Mouse (Mus musculus): ENCODE results near the gene Bcorl1. TPM values are rescaled to one million over a fixed set of nuclear protein-coding genes. Genes with fewer than 3 reads are reported as not detected.

The Bcorl1 gene
- polyA plus RNA-seq, 1 experiment, result 7.7 TPM

DNA sequence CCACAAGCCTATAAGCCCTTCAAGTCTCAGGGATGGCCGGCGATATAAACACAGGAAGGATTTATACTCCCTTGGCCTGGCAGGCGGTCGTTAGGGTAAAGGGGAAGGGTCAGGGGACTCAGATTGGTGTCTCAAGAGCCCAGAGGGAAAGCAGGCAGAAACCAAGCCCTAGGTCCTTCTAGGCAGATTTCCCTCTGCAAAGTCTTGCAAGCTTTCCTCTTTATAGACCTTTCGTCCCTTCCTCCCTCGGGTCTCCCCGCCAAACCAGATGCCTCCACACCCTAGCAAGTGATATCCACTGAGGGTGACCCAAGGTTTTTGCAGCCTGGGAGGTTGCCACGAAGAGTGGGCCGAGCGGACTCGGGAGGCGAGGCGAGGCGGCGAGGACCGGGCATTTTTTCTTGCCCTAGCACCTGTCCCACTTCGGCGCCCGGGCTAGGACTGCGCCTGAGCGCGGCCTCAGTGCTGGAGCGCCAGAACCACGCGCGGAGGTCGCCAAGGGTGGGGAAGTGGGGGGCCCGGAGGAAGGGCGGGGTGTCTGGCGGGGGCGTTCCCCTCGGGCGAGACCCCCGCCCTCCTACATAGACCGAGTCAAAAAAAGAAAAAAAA is 613 bp upstream of the Bcorl1 start:
- H3K4me3 ChIP-seq (replicated peaks; ENCODE audit: insufficient read depth, low read depth, low read length), result peak overlapping the region; percentile 58
- no peak for TF ChIP-seq CTCF (IDR thresholded peaks at IDR 0.05; ENCODE audit: borderline replicate concordance, insufficient read depth, low read depth, low read length)
- TF ChIP-seq POLR2A (IDR thresholded peaks at IDR 0.05; ENCODE audit: borderline replicate concordance, insufficient read depth, low read length), result no peak
- H3K27ac ChIP-seq (ENCODE audit: insufficient read depth, low read length), result no peak overlapping the region
- DNase-seq, result peak; percentile 22 to 26
- H3K4me1 ChIP-seq (ENCODE audit: control insufficient read depth, insufficient read depth, low read length), result peaks cover 2% of the 10 kb centered on the region; the same call in 1 of the 2 replicates
- no peaks in the 10 kb centered on the region for H3K27me3 ChIP-seq (ENCODE audit: control insufficient read depth, insufficient read depth, low read length)
- 14% methylated on average over 31 of the region's 35 CpGs for WGBS

DNA sequence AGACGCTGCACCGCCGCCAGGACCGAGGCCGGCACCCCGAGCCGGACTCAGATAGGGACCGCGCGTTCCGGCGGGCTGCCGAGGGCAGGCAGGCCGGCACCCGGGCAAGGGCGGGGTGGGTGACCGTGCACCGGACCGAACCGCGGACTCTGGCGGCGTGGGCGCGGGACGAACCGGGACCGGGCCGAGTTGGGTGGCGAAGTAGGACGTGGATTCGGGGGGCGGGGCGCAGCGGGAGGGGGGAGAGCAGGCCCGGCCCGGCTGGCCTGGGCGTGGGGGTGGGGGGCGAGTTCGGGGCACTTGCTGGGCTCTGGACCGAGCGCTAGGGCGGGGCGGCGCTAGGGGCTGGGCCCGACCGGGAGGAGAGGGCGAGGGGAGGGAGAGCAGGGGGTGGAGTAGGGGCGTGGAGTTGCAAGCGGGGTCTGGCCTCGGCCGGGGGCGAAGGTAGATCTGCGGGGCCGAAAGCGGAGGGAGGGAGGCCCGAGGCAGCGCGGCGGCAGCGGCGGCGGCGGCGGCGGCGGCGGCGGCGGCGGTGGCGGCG is 533 bp downstream of the Bcorl1 start:
- H3K4me1 ChIP-seq (ENCODE audit: control insufficient read depth, insufficient read depth, low read length), result peaks cover 2% of the 10 kb centered on the region; the same call in 1 of the 2 replicates
- peak overlapping the region; percentile 58 for H3K4me3 ChIP-seq (replicated peaks; ENCODE audit: insufficient read depth, low read depth, low read length)
- peak; percentile 29 to 38 for DNase-seq
- H3K27ac ChIP-seq (ENCODE audit: insufficient read depth, low read length), result no peak overlapping the region
- H3K27me3 ChIP-seq (ENCODE audit: control insufficient read depth, insufficient read depth, low read length), result no peaks in the 10 kb centered on the region
- WGBS, result under 1% methylated on average over 22 of the region's 73 CpGs
- no peak for TF ChIP-seq POLR2A (IDR thresholded peaks at IDR 0.05; ENCODE audit: borderline replicate concordance, insufficient read depth, low read length)
- TF ChIP-seq CTCF (IDR thresholded peaks at IDR 0.05; ENCODE audit: borderline replicate concordance, insufficient read depth, low read depth, low read length), result no peak

DNA sequence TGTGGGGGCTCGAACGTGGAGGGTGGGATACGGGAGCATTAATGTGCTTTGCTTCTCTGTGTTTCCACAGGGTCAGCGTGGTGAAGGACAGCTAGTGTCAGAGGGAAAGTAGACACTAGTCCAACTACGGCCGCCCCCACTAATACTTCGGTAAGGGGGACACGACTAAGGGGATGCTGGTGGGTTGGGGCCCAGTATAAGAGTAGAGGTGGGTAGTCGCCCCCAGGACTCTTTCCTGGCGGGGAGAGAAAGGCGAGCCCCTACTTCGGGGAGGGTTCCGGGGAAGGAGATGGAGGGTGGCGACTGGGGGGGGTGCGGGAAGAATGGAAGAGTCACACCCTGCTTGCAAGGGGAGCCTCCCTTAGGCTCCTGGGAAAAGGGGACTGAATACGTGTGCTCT is 1.6 kb downstream of the Bcorl1 start:
- no peaks in the 10 kb centered on the region for H3K27me3 ChIP-seq (ENCODE audit: control insufficient read depth, insufficient read depth, low read length)
- TF ChIP-seq CTCF (IDR thresholded peaks at IDR 0.05; ENCODE audit: borderline replicate concordance, insufficient read depth, low read depth, low read length) (no peak), POLR2A (IDR thresholded peaks at IDR 0.05; ENCODE audit: borderline replicate concordance, insufficient read depth, low read length) (no peak)
- peak overlapping the region; percentile 66 for H3K4me3 ChIP-seq (replicated peaks; ENCODE audit: insufficient read depth, low read depth, low read length)
- 15% methylated on average over 15 of the region's 16 CpGs for WGBS
- peak; percentile 10 to 16 for DNase-seq
- H3K27ac ChIP-seq (ENCODE audit: insufficient read depth, low read length), result no peak overlapping the region
- peaks cover 2% of the 10 kb centered on the region; the same call in 1 of the 2 replicates for H3K4me1 ChIP-seq (ENCODE audit: control insufficient read depth, insufficient read depth, low read length)

DNA sequence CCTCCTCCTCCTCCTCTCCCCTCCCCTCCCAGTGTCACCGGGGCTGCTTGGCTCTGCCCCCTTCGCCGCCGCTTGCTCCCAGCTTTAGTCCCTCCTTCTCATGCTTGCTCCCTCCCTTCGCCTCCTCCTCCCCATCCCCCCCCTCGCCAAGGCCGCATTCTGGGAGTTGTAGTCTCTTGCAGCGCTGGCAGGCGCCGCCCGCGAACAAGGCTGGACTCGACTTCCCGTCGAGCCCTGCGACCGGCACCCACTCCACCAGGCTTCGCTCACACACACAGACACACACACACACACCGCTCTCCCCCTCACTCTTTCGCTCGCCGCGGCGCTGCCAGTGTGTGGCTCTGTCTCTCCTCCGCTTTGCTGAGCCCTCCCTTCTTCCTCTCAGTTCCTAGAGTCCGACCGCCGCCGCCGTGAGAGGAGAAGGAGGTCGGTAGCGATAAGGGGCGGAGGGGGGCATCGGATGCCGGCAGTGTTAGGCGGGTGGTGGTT is 2.3 kb downstream of the Bcorl1 start:
- peak overlapping the region; percentile 83 for H3K4me3 ChIP-seq (replicated peaks; ENCODE audit: insufficient read depth, low read depth, low read length)
- DNase-seq, result peak; percentile 83 to 93
- peak; percentile 89 for TF ChIP-seq POLR2A (IDR thresholded peaks at IDR 0.05; ENCODE audit: borderline replicate concordance, insufficient read depth, low read length)
- TF ChIP-seq CTCF (IDR thresholded peaks at IDR 0.05; ENCODE audit: borderline replicate concordance, insufficient read depth, low read depth, low read length), result no peak
- H3K27ac ChIP-seq (ENCODE audit: insufficient read depth, low read length), result peak overlapping the region; percentile 60; the same call in 1 of the 2 replicates
- peaks cover 2% of the 10 kb centered on the region; the same call in 1 of the 2 replicates for H3K4me1 ChIP-seq (ENCODE audit: control insufficient read depth, insufficient read depth, low read length)
- H3K27me3 ChIP-seq (ENCODE audit: control insufficient read depth, insufficient read depth, low read length), result no peaks in the 10 kb centered on the region
- 3% methylated on average over 23 of the region's 36 CpGs for WGBS

DNA sequence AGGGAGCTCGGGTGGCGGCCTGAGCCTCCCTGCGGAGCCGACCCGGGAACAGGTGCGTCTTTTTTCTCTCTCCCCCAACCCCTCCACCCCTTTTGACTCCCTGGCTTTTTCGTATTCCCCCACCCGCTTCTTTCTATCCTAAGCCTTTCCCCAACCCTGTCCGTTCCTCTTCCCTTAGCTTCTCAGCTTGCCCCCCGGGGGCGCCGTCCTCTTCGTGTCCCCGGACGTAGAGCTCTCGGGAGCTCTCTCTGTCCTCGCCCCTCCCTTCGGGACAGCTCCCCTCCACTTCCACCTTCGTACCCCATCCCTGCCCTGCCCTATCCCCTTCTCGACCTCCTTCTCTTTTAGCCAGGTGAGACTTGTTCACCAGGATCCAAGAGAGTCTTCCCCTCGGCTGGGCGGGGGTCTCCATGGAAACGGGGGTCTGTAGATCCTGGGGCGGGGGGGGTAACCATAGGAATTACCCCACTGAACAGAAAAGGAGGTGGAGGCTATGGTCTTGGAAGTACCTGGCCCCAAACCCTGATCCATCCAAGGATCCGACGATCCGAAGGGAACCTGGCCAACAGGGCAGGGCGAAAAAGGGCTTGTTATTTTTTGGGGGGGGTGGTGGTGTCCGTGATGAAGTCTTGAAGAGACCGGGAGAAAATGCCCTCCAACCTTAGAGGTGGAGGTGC is 2.9 kb downstream of the Bcorl1 start:
- no peak for DNase-seq
- H3K4me3 ChIP-seq (replicated peaks; ENCODE audit: insufficient read depth, low read depth, low read length), result peak overlapping the region; percentile 83
- TF ChIP-seq POLR2A (IDR thresholded peaks at IDR 0.05; ENCODE audit: borderline replicate concordance, insufficient read depth, low read length) (no peak), CTCF (IDR thresholded peaks at IDR 0.05; ENCODE audit: borderline replicate concordance, insufficient read depth, low read depth, low read length) (no peak)
- H3K27me3 ChIP-seq (ENCODE audit: control insufficient read depth, insufficient read depth, low read length), result no peaks in the 10 kb centered on the region
- WGBS, result 9% methylated on average over 30 of the region's 30 CpGs
- peak overlapping the region; percentile 60 for H3K27ac ChIP-seq (ENCODE audit: insufficient read depth, low read length)
- peaks cover 2% of the 10 kb centered on the region; the same call in 1 of the 2 replicates for H3K4me1 ChIP-seq (ENCODE audit: control insufficient read depth, insufficient read depth, low read length)

DNA sequence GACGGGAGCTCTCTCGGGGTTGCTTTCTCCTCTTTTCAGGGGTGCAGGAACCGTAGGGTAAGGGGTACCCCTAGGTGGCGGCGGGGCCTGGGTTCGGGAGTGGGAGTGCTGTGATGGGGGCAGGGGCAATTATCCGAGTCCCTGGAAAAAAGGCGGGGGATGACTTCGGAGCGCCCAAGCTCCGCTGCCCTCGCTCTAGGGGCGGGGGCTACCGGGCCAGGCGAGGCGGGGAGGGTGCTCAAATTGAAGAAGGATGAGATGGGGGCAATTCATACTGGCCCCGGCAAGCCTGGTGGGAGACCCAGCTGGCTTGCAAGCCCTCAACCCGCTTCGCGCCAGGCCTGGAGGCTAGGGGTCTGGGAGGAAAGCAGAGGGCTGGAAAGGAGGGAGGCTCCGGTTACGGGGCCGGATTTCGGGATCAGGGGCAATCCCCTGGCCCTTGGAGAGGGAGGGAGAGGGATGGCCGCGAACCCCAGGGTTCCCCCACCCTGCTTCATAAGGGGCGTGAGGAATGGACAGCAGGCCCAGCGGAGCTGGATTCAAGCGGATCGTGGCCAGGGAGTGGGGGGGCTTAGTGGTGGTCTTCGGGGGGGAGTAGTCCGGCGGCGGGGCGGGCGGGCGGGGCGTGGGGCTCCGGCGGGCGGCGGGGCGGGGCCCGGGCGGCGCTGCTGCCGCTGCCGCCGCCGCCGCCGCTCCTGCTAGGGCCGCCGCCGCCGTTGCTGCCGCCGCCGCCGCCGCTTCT is 3.7 kb downstream of the Bcorl1 start:
- DNase-seq, result peak; percentile 32 to 33
- H3K27me3 ChIP-seq (ENCODE audit: control insufficient read depth, insufficient read depth, low read length), result no peaks in the 10 kb centered on the region

DNA sequence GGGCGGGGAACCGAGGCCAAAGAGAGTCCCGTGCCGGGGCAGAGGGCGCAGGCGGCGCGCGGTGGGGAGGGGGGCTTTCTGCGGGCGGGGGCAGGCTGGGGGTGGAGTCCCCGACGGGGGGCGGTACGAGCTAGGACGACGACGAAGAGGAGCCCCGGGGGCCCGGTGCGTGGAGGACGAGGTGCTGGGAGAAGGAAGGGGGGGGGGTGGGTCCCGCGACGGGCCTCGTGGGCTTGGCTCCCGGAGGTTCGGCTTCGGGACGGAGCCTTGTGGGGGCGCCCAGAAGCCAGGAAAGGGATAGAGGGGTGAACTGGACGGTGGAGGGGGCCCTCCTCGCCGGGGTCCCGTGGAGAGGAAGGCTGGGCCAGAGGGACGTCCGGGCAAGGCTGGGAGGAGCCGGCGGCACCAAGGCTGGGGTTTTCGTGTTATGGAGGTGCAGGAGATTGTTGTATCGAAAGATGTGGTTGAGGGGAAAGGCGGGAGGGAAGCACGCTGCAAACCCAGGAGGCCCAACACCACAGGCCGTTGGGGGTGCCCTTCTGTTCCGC is 4.3 kb downstream of the Bcorl1 start:
- TF ChIP-seq CTCF (IDR thresholded peaks at IDR 0.05; ENCODE audit: borderline replicate concordance, insufficient read depth, low read depth, low read length), result no peak
- DNase-seq, result peak; percentile 16 to 20
- Histone ChIP-seq H3K27me3 (ENCODE audit: control insufficient read depth, insufficient read depth, low read length) (no peaks in the 10 kb centered on the region), H3K4me3 (replicated peaks; ENCODE audit: insufficient read depth, low read depth, low read length) (peak overlapping the region; percentile 42), H3K27ac (ENCODE audit: insufficient read depth, low read length) (no peak overlapping the region), H3K4me1 (ENCODE audit: control insufficient read depth, insufficient read depth, low read length) (peaks cover 2% of the 10 kb centered on the region; the same call in 1 of the 2 replicates)
- 6% methylated on average over 23 of the region's 45 CpGs for WGBS

More for the DNA sequence above, 3.7 kb downstream of the Bcorl1 start:
- WGBS, result 11% methylated on average over 48 of the region's 61 CpGs
- peak overlapping the region; percentile 83 for H3K4me3 ChIP-seq (replicated peaks; ENCODE audit: insufficient read depth, low read depth, low read length)
- no peak overlapping the region for H3K27ac ChIP-seq (ENCODE audit: insufficient read depth, low read length)
- TF ChIP-seq POLR2A (IDR thresholded peaks at IDR 0.05; ENCODE audit: borderline replicate concordance, insufficient read depth, low read length) (no peak), CTCF (IDR thresholded peaks at IDR 0.05; ENCODE audit: borderline replicate concordance, insufficient read depth, low read depth, low read length) (no peak)
- H3K4me1 ChIP-seq (ENCODE audit: control insufficient read depth, insufficient read depth, low read length), result peaks cover 2% of the 10 kb centered on the region; the same call in 1 of the 2 replicates
